Mouse (Mus musculus): ENCODE data around the gene Meox1. TPM values are rescaled to one million over a fixed set of nuclear protein-coding genes. Genes with fewer than 3 reads are reported as not detected.

Gene Meox1
- polyA plus RNA-seq, 2 experiments = 15.2 to 20.8 TPM

DNA sequence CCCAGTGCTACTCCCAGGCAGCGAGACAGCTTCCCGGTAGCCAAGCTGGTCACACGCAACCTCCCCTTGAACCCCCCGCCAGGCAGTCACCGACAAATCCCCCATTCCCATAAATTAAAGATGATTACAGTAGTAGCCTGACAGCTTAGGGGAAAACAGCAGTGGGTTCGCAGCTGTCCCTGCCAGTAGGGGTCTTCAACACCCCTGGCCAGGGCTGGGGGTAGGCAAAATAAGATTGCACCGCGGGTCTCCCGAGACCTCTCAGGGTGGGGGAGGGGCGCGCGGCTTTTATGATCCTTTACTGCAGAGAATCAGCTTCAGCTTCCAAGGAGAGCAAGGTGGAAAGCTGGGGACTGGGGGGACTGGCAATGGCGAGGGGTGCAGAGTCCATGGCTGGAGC is 4.4 kb downstream of the Meox1 start:
- H3K4me1 ChIP-seq (ENCODE audit: control insufficient read depth, insufficient read depth, low read length) = peaks cover 50% of the 10 kb centered on the region

DNA sequence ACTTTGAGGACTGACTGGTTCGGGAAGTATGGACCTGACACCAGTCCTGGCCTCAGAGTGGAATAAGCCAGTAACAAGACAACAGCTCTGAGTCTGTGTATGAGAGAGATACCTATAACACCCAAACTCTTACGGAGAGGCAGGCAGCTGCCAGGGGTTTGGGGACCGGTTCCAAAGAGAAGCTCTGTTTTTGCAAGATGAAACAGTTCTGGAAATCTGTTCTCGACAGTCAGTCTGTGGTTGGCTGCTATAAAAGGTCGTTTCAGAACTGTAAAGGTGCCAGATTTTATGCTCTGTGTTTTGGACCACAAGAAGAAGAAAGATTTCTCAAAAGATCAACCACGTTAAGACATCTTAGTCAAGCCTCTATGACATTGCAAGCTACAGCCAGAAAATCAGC is 5.4 kb downstream of the Meox1 start:
- 0 out of 2 replicates have a peak, but pooled peaks cover 4% of the 10 kb centered on the region for H3K27me3 ChIP-seq (ENCODE audit: control insufficient read depth, insufficient read depth, low read length)
- no peak overlapping the region for H3K4me3 ChIP-seq (replicated peaks; ENCODE audit: low read length)
- H3K27ac ChIP-seq (replicated peaks; ENCODE audit: low read depth, low read length) = no peak overlapping the region
- DNase-seq (ENCODE audit: low spot score) = no peak
- 27% methylated on average over 6 of the region's 6 CpGs for WGBS
- TF ChIP-seq POLR2A (IDR thresholded peaks at IDR 0.05; ENCODE audit: borderline replicate concordance, extremely low read depth, insufficient read depth, insufficient read length) = no peak
- no peaks in the 10 kb centered on the region for H3K36me3 ChIP-seq (ENCODE audit: control insufficient read depth, insufficient read depth, low read length)
- no peaks in the 10 kb centered on the region for H3K9me3 ChIP-seq (ENCODE audit: control insufficient read depth, low read length)
- peaks cover 45% of the 10 kb centered on the region for H3K4me1 ChIP-seq (ENCODE audit: control insufficient read depth, insufficient read depth, low read length)
- ATAC-seq (ENCODE audit: low FRiP score, low read depth) = no peak
- no peak overlapping the region for H3K9ac ChIP-seq (ENCODE audit: low read depth, low read length, severe bottlenecking)
- no peak overlapping the region for H3K4me2 ChIP-seq (replicated peaks; ENCODE audit: low read depth, low read length, severe bottlenecking)

More for the DNA sequence above, 4.4 kb downstream of the Meox1 start:
- Histone ChIP-seq H3K4me3 (replicated peaks; ENCODE audit: low read length) (peak overlapping the region; percentile 14; the same call in 1 of the 2 replicates), H3K9me3 (ENCODE audit: control insufficient read depth, low read length) (no peaks in the 10 kb centered on the region), H3K4me2 (replicated peaks; ENCODE audit: low read depth, low read length, severe bottlenecking) (peak overlapping the region; percentile 44), H3K27ac (replicated peaks; ENCODE audit: low read depth, low read length) (no peak overlapping the region), H3K27me3 (ENCODE audit: control insufficient read depth, insufficient read depth, low read length) (0 out of 2 replicates have a peak, but pooled peaks cover 4% of the 10 kb centered on the region), H3K9ac (ENCODE audit: low read depth, low read length, severe bottlenecking) (0 out of 2 replicates have a peak overlapping the region, but pooled peaks have one; percentile 28), H3K36me3 (ENCODE audit: control insufficient read depth, insufficient read depth, low read length) (no peaks in the 10 kb centered on the region)
- ATAC-seq (ENCODE audit: low FRiP score, low read depth) = no peak
- WGBS = 3% methylated on average over 13 of the region's 13 CpGs
- no peak for DNase-seq (ENCODE audit: low spot score)
- no peak for TF ChIP-seq POLR2A (IDR thresholded peaks at IDR 0.05; ENCODE audit: borderline replicate concordance, extremely low read depth, insufficient read depth, insufficient read length)

DNA sequence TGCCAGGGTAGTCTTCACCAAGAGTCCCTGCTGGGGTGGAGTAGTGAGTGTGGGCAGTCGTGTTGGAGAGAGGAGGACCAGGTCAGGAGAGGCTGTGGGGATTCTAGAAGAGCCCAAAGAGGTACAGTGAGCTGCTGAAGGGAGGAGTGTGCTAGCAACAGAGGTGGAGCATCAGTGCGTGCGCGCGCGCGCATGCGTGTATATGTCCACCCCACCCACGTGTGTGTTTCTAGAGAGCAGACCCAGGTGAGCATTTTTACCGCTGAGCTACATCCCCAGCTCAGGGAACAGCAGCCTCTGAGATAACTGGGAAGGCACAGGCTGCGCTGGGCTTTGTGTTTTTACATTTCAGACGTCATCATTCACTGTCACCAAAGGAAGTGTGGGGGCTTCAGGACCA is 7.7 kb downstream of the Meox1 start:
- Histone ChIP-seq H3K4me1 (ENCODE audit: control insufficient read depth, insufficient read depth, low read length) (peaks cover 43% of the 10 kb centered on the region), H3K27ac (replicated peaks; ENCODE audit: low read depth, low read length) (no peak overlapping the region), H3K4me2 (replicated peaks; ENCODE audit: low read depth, low read length, severe bottlenecking) (no peak overlapping the region), H3K36me3 (ENCODE audit: control insufficient read depth, insufficient read depth, low read length) (no peaks in the 10 kb centered on the region), H3K9ac (ENCODE audit: low read depth, low read length, severe bottlenecking) (no peak overlapping the region), H3K27me3 (ENCODE audit: control insufficient read depth, insufficient read depth, low read length) (no peaks in the 10 kb centered on the region), H3K9me3 (ENCODE audit: control insufficient read depth, low read length) (no peaks in the 10 kb centered on the region), H3K4me3 (replicated peaks; ENCODE audit: low read length) (no peak overlapping the region)
- TF ChIP-seq POLR2A (IDR thresholded peaks at IDR 0.05; ENCODE audit: borderline replicate concordance, extremely low read depth, insufficient read depth, insufficient read length) = no peak
- 80% methylated on average over 12 of the region's 12 CpGs for WGBS
- no peak for ATAC-seq (ENCODE audit: low FRiP score, low read depth)
- no peak for DNase-seq (ENCODE audit: low spot score)

DNA sequence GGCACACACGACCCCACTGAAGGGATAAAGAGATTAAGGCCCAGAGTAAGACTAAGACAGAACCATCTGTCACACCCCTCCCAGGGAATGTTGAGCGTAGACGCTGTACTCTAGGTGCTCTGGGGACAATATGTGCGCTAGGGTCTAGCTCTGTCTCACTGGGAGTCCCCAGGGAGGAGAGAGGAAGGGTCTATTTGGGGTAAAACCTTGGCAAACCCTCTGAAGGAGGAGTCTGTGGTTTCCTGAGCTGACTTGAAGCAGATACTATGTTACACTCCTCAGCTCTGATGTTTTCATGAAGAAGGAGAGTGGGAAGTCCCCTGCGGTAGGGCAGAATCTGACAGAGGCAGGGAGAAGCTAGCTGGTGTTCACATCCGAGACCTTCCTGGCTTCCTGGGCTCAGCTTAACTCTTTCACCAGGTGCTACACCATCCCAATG is 8.3 kb downstream of the Meox1 start:
- WGBS = 55% methylated on average over 6 of the region's 6 CpGs
- Histone ChIP-seq H3K4me2 (replicated peaks; ENCODE audit: low read depth, low read length, severe bottlenecking) (no peak overlapping the region), H3K4me3 (replicated peaks; ENCODE audit: low read length) (no peak overlapping the region), H3K4me1 (ENCODE audit: control insufficient read depth, insufficient read depth, low read length) (peaks cover 43% of the 10 kb centered on the region), H3K27me3 (ENCODE audit: control insufficient read depth, insufficient read depth, low read length) (no peaks in the 10 kb centered on the region), H3K9me3 (ENCODE audit: control insufficient read depth, low read length) (no peaks in the 10 kb centered on the region), H3K9ac (ENCODE audit: low read depth, low read length, severe bottlenecking) (no peak overlapping the region), H3K27ac (replicated peaks; ENCODE audit: low read depth, low read length) (no peak overlapping the region), H3K36me3 (ENCODE audit: control insufficient read depth, insufficient read depth, low read length) (no peaks in the 10 kb centered on the region)
- no peak for TF ChIP-seq POLR2A (IDR thresholded peaks at IDR 0.05; ENCODE audit: borderline replicate concordance, extremely low read depth, insufficient read depth, insufficient read length)
- no peak for DNase-seq (ENCODE audit: low spot score)
- no peak for ATAC-seq (ENCODE audit: low FRiP score, low read depth)

DNA sequence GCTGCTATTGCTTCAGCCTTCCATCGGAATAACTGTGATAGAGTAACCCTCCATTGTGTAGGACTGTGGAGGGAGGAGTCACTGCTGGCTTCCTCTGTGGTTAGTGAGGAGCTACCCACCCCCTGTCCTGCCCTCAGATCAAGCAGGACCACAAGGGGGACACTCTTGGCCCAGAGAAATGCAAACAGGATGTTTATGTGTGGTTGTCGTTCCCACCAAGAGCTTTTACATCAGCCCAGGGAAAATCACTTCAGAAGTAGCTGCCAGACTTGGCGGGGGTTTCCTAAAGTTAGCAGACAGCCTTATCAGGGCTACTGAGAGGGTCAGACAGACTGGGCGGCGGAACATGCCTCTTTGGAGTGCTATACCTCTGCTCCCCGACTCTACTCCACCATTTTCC is 8.9 kb downstream of the Meox1 start:
- no peaks in the 10 kb centered on the region for H3K27me3 ChIP-seq (ENCODE audit: control insufficient read depth, insufficient read depth, low read length)
- no peaks in the 10 kb centered on the region for H3K9me3 ChIP-seq (ENCODE audit: control insufficient read depth, low read length)
- no peaks in the 10 kb centered on the region for H3K36me3 ChIP-seq (ENCODE audit: control insufficient read depth, insufficient read depth, low read length)
- 38% methylated on average over 6 of the region's 6 CpGs for WGBS
- H3K4me2 ChIP-seq (replicated peaks; ENCODE audit: low read depth, low read length, severe bottlenecking) = no peak overlapping the region
- no peak for ATAC-seq (ENCODE audit: low FRiP score, low read depth)
- no peak overlapping the region for H3K4me3 ChIP-seq (replicated peaks; ENCODE audit: low read length)
- no peak overlapping the region for H3K27ac ChIP-seq (replicated peaks; ENCODE audit: low read depth, low read length)
- H3K9ac ChIP-seq (ENCODE audit: low read depth, low read length, severe bottlenecking) = no peak overlapping the region
- H3K4me1 ChIP-seq (ENCODE audit: control insufficient read depth, insufficient read depth, low read length) = peaks cover 50% of the 10 kb centered on the region
- no peak for DNase-seq (ENCODE audit: low spot score)
- TF ChIP-seq POLR2A (IDR thresholded peaks at IDR 0.05; ENCODE audit: borderline replicate concordance, extremely low read depth, insufficient read depth, insufficient read length) = no peak

DNA sequence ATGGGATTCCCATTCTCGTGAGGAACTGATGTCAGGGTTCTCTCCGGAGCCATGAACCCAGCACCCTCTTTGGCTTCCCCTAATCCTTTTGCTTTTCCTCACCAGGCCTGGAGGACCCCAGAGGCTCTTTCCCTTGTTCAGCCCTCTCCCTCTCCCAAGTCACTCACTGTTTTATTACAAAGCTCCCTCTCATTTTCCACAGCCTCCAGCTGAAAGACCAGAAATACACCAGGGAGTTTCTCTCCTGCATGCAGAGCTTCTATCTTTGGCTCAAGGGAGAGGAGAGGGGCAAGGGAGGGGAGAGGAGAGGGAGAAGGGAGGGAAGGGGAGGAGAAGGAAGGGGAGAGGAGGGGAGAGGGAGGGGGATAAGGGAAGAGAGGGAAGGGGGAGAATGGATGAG is 10.3 kb downstream of the Meox1 start:
- H3K27me3 ChIP-seq (ENCODE audit: control insufficient read depth, insufficient read depth, low read length) = no peaks in the 10 kb centered on the region
- no peak overlapping the region for H3K4me3 ChIP-seq (replicated peaks; ENCODE audit: low read length)
- H3K9ac ChIP-seq (ENCODE audit: low read depth, low read length, severe bottlenecking) = no peak overlapping the region
- no peak for ATAC-seq (ENCODE audit: low FRiP score, low read depth)
- peaks cover 50% of the 10 kb centered on the region for H3K4me1 ChIP-seq (ENCODE audit: control insufficient read depth, insufficient read depth, low read length)
- H3K4me2 ChIP-seq (replicated peaks; ENCODE audit: low read depth, low read length, severe bottlenecking) = no peak overlapping the region
- TF ChIP-seq POLR2A (IDR thresholded peaks at IDR 0.05; ENCODE audit: borderline replicate concordance, extremely low read depth, insufficient read depth, insufficient read length) = no peak
- 63% methylated on average over 2 of the region's 2 CpGs for WGBS
- H3K9me3 ChIP-seq (ENCODE audit: control insufficient read depth, low read length) = no peaks in the 10 kb centered on the region
- DNase-seq (ENCODE audit: low spot score) = no peak
- H3K36me3 ChIP-seq (ENCODE audit: control insufficient read depth, insufficient read depth, low read length) = no peaks in the 10 kb centered on the region
- H3K27ac ChIP-seq (replicated peaks; ENCODE audit: low read depth, low read length) = no peak overlapping the region

Measured in limb, embryonic 14.5 days (tissue).